Mouse (Mus musculus) myocyte (in vitro differentiated cells): ENCODE data around the gene Rab8a.

Experiments used
- CEBPB ChIP-seq: IDR thresholded peaks from 2 replicates; pipeline ENCODE4 v1.6.1; 2011; ENCODE audit warnings: mild to moderate bottlenecking, moderate library complexity; ENCODE audit not compliant: poor library complexity, insufficient read depth, severe bottlenecking
- E2F4 ChIP-seq: IDR thresholded peaks from one replicate; pipeline ENCODE4 v1.6.1; 2011; ENCODE audit warnings: mild to moderate bottlenecking, control low read depth, moderate library complexity; ENCODE audit not compliant: insufficient read depth
- MYOG ChIP-seq, 3 experiments: IDR thresholded peaks; one replicate each; pipeline ENCODE4 v1.6.1; 2011; ENCODE audit warnings: control low read depth in 2 of 3, low read depth in 2 of 3, mild to moderate bottlenecking in 2 of 3; ENCODE audit not compliant: insufficient read length in 2 of 3, control insufficient read depth in 1 of 3, insufficient read depth in 1 of 3
- POLR2A ChIP-seq: IDR thresholded peaks from one replicate; pipeline ENCODE4 v1.6.1; 2011; ENCODE audit warnings: low read depth, mild to moderate bottlenecking, control low read depth, moderate library complexity; ENCODE audit not compliant: insufficient read length
- REST ChIP-seq: IDR thresholded peaks from one replicate; pipeline ENCODE4 v1.6.1; 2011; ENCODE audit warnings: mild to moderate bottlenecking, control low read depth, moderate library complexity; ENCODE audit not compliant: insufficient read depth, insufficient read length
- SRF ChIP-seq: IDR thresholded peaks from one replicate; pipeline ENCODE4 v1.6.1; 2011; ENCODE audit warnings: low read depth; ENCODE audit not compliant: control insufficient read depth, insufficient read length
- TCF12 ChIP-seq: IDR thresholded peaks from one replicate; pipeline ENCODE4 v1.6.1; 2011; ENCODE audit warnings: mild to moderate bottlenecking, control low read depth; ENCODE audit not compliant: poor library complexity, insufficient read depth, severe bottlenecking
- USF1 ChIP-seq: IDR thresholded peaks from one replicate; pipeline ENCODE4 v1.6.1; 2011; ENCODE audit warnings: low read depth, mild to moderate bottlenecking, control low read depth, moderate library complexity

DNA sequence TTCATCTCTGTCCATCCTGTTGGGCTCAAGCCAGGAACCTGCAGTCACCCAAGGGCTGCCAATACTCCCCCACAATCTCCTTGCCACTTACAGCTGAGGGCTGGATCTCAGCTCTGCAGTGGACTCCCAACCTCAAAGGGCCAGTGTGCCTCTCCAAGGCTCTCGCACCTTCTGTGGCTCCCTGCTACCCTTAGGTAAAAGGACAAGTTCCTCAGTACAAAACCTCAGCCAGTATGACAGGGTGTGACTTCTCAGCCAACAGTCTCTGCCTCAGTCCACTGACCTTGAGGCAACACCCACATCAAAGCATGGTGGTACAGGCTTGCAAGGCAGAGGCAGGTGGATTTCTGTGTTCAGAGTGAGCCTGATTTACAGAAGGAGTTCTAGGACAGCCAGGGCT lies 50.8 kb downstream of the Rab8a start:
- TF ChIP-seq POLR2A (no peak), E2F4 (no peak), SRF (no peak), USF1 (no peak), REST (no peak), CEBPB (no peak), TCF12 (no peak), MYOG (IDR thresholded peaks at IDR 0.05; ENCODE audit: control insufficient read depth in 1 of 3, insufficient read depth in 1 of 3, insufficient read length in 2 of 3, low read depth in 2 of 3) (no peak)
